Mouse (Mus musculus): ENCODE measurements at regions not wholly inside any gene's neighbourhood (a gene's known extent, or its start where the extent isn't known, plus 50 kb on each side); places are given as distances from the start of the nearest gene placed in this dataset.

DNA sequence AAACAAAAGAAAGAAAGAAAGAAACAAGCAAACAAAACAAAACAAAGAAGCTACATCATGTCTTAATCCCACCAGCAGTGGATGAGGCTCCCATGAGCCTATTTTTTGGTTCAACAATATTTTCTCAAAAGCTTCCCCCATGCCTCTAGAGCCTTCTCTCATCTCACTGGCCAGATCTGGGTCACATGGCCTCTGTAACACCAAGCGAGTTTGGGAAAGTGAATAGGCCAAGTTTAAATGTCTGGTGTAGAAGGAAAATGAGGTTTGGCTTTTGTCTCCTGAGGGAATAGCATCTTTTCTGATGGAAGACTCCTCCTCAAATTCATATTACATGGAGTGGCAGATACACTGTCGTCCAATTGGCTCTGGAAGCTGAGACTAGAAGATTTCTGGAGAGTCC is 78.2 kb upstream of the Magi3 start:
- no peak for ATAC-seq (ENCODE audit: extremely low read depth, insufficient number of reproducible peaks, low FRiP score, poor library complexity, severe bottlenecking)

- no peak for ATAC-seq (ENCODE audit: extremely low read depth, insufficient number of reproducible peaks, low FRiP score, poor library complexity, severe bottlenecking)
These were observed 76.9 kb upstream of the Magi3 start for GRCm38 (mm10) chr3:104297112-104297511.

GRCm38 (mm10) chr3:104295856-104296255 is 75.7 kb upstream of the Magi3 start:
- no peak for ATAC-seq (ENCODE audit: extremely low read depth, insufficient number of reproducible peaks, low FRiP score, poor library complexity, severe bottlenecking)

- ATAC-seq (ENCODE audit: extremely low read depth, insufficient number of reproducible peaks, low FRiP score, poor library complexity, severe bottlenecking): no peak
These were observed 75.0 kb upstream of the Magi3 start for GRCm38 (mm10) chr3:104295015-104295719.

GRCm38 (mm10) chr3:104293869-104294268 is 73.7 kb upstream of the Magi3 start:
- no peak for ATAC-seq (ENCODE audit: extremely low read depth, insufficient number of reproducible peaks, low FRiP score, poor library complexity, severe bottlenecking)

DNA sequence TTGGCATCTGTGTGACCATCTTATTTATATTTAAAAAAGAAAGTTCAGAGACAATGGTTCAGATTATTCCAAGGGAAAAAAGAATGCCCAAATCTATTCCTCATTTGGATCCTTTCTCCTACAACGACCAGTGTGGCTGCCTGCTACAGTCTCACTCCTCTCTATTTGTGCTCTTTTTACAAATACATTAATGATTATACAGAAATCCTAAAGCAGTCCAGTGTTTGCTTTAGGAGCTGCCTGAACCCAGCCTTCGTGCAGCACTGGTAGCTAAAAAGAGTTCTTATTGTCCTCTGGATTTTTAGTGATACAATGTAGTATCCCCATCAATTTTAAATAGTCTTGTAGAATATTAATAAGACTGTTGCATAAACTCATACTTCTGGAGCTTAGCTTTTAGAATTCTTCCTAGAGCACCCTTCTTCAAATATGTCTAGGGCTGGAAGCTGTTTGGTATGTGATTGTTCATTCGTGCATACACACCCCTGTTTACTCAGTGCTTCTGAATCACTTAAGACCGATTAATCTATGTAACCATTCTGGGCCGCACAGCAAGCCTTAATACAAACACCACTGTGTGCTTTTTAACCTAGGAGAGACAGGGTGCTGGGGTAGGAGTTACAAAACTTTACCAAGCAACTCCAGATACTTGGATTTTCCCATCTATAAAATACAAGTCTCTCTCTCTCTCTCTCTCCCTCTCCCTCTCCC is 69.0 kb upstream of the Magi3 start:
- ATAC-seq (ENCODE audit: extremely low read depth, insufficient number of reproducible peaks, low FRiP score, poor library complexity, severe bottlenecking): no peak

DNA sequence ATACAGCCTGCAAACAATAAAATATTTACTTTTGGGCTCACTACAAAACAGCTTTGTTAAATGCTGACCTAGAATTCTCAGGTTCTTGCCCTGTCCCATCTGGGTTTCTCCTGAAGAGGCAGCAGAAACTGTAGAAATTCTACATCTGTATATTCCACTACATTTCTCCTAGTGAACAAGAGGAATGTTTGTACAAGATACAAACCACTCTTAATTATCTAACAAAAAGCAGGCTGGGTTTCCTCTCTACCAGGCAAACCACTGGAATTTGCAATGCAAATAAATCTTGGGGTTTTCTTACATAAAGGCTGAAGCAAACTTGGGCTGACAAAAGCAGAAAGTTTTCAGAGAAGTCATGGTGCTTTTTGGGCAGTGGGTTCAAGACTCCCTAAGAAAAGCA is 67.7 kb upstream of the Magi3 start:
- ATAC-seq (ENCODE audit: extremely low read depth, insufficient number of reproducible peaks, low FRiP score, poor library complexity, severe bottlenecking): no peak

DNA sequence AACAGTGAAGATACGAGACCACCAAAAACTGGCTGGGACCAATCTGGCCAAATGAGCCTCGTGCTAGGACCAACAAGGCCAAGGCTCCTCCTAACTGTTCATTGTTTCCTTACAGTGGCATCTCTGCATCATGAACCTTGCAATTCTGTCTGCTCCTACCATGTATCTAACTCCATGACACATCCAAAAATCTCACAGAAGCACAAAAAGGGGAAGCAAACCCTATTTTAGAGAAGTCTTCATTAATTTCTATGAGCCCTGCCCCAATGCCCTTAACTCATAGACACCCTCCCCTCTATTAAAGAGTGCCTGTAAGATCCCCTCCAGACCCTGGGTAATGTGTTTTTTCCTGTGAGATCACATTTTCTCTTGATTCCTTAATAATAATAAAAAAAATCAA is 64.8 kb upstream of the Magi3 start:
- ATAC-seq (ENCODE audit: extremely low read depth, insufficient number of reproducible peaks, low FRiP score, poor library complexity, severe bottlenecking): no peak

- no peak for ATAC-seq (ENCODE audit: extremely low read depth, insufficient number of reproducible peaks, low FRiP score, poor library complexity, severe bottlenecking)
These were observed 63.7 kb upstream of the Magi3 start for GRCm38 (mm10) chr3:104283855-104284254.

DNA sequence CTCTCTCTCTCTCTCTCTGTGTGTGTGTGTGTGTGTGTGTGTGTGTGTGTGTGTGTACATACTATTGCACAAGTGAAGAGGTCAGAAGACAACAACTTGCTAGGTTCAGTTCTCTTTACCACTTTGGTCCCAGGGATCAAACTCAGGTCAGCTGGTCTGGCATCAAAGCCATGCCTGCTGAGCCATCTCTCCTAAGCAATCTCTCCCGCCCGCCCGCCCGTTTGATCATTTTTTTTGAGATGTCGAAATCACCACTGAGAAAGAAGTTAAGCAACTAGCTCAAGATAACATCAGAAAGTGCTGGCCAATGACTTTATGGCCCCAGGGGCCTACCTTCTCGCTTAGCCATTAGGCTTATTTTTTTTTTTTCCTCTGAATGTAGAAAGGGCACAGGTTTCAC is 59.3 kb upstream of the Magi3 start:
- no peak for ATAC-seq (ENCODE audit: extremely low read depth, insufficient number of reproducible peaks, low FRiP score, poor library complexity, severe bottlenecking)

GRCm38 (mm10) chr3:104274718-104275302 is 54.6 kb upstream of the Magi3 start:
- no peak for ATAC-seq (ENCODE audit: extremely low read depth, insufficient number of reproducible peaks, low FRiP score, poor library complexity, severe bottlenecking)

DNA sequence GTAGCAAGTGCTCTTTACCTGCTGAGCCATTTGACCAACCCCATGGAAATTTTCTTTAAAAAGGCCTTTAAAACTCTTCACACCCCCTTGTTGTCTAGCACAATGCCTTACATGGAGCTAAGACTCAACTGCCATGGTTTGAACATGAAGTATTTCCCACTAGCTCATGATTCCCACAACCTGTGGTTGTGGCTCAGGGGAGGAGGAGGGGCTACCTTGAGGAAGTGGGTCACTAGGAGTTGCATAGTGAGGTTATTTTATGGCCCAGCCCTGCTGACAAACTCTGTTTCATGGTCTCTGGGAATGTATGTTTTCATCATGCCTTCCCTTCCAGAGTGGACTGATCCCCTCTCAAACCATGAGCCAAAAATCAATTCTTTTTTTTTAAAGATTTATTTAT is 53.9 kb upstream of the Magi3 start:
- no peak for ATAC-seq (ENCODE audit: extremely low read depth, insufficient number of reproducible peaks, low FRiP score, poor library complexity, severe bottlenecking)

Measured in neutrophil, adult 5-6 weeks (primary cell).